Mouse (Mus musculus) spleen, adult 12 weeks (tissue): ENCODE data around the gene Pisd.

ENCODE experiments used
- DNase-seq: peaks from one replicate; pipeline ENCODE4 v3.0.0; 2022; ENCODE audit warnings: low spot score

Pisd gene

DNA sequence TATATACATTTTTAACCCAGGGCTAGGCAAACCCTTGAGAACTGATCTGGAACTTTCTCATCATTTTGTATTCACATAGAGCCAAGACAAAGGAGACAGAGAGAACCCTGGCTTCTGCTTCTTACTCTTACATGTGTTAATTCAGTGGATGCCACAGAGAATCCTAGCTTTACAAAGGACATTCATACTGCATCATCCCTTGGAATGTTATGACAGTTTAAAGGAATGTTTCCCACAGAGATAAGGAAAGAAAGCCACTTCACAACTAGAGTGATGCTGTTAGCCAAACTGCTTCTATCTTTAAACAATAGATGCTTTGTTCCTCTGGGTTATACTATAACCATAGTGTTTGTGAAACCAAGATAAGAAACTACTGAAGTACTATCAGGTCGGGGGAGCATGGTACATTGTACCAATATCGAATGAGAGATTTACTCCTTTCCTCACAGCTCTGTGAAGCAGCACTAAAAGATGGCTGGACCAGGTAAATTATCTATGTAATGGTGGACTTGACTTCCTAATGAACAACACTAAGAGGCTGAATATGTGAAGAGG lies 79.1 kb downstream of the Pisd start:
- no peak for DNase-seq

DNA sequence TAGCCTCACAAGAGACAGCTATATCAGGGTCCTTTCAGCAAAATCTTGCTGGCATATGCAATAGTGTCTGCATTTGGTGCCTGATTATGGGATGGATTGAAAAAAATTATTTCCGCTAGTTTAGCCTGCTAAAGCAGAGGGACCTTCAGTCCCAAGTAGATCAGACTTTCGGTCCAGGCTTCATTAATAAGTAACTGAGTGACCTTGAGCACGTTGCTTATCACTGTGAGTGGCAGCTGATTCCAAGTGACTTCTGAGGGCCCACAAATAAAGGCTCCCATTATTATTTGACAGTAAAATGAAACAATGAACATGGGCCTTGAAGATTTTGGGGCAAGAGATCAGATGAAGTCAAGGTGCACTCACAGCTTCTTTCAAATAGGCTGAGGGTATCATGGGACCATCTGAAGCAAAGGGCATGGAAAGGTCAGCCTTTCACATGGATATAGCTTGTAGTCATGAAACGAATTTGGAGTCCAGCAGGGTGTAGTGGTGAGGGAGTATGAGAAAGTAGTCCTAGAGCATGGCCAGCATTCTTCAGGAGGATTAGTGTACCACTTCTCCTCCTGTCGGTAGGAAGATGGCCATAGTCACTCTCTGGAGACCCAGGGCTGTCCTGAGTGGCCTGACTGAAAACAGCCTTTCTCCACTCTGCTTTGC lies 88.1 kb downstream of the Pisd start:
- DNase-seq = no peak

DNA sequence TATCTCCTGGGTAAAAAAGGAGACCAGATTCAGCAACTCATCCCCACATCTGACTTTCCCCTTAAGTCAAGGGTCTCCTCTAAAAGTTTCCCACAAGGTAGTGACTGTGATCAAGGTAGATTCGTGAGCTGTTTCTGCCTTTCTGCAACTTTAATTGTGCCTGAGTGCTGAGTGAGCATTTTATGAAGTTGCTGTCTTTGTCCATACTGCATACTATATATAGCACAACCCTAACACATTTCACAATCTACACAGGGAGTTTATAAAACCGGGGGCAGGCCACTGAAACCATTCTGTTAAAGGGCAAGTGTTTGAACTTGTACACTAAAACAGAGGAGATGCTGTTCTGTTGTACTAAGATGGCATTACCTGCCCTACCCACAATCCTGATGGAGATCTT lies 92.0 kb downstream of the Pisd start:
- DNase-seq = no peak
